Mouse (Mus musculus): ENCODE results near the gene Stk38l. TPM values are rescaled to one million over a fixed set of nuclear protein-coding genes. Genes with fewer than 3 reads are reported as not detected.
A peak's percentile ranks its signal among the peaks of the same experiment; 100 is the strongest.

Gene Stk38l
- total and polyA plus RNA-seq, 2 experiments from 2014 or later, result 5.0 to 12.3 TPM

GRCm38 (mm10) chr6:146755136-146755535 is 30.3 kb downstream of the Stk38l start:
- peaks cover 5% of the 10 kb centered on the region; the same call in 1 of the 2 replicates for H3K4me1 ChIP-seq (ENCODE audit: insufficient read depth, low read length)
- no peak for DNase-seq (ENCODE audit: low spot score)
- no peak overlapping the region for H3K9ac ChIP-seq (replicated peaks; ENCODE audit: low read length)
- H3K27me3 ChIP-seq (ENCODE audit: insufficient read depth, low read length), result no peaks in the 10 kb centered on the region
- H3K4me2 ChIP-seq (ENCODE audit: low read depth, low read length), result no peak overlapping the region
- H3K4me3 ChIP-seq (ENCODE audit: low read length), result no peak overlapping the region
- no peaks in the 10 kb centered on the region for H3K36me3 ChIP-seq (ENCODE audit: insufficient read depth, low read length)
- no peaks in the 10 kb centered on the region for H3K9me3 ChIP-seq (ENCODE audit: low read length)
- ATAC-seq, result no peak
- no peak overlapping the region for H3K27ac ChIP-seq
- TF ChIP-seq CTCF (IDR thresholded peaks at IDR 0.05; ENCODE audit: low read depth), result no peak
- 94% methylated on average over 2 of the region's 2 CpGs for WGBS

GRCm38 (mm10) chr6:146755679-146756078 is 30.9 kb downstream of the Stk38l start:
- no peak for ATAC-seq

GRCm38 (mm10) chr6:146759027-146759426 is 34.2 kb downstream of the Stk38l start:
- H3K9ac ChIP-seq (replicated peaks; ENCODE audit: low read length), result no peak overlapping the region
- no peak overlapping the region for H3K4me2 ChIP-seq (ENCODE audit: low read depth, low read length)
- no peak for DNase-seq (ENCODE audit: low spot score)
- H3K27me3 ChIP-seq (ENCODE audit: insufficient read depth, low read length), result no peaks in the 10 kb centered on the region
- no peak overlapping the region for H3K27ac ChIP-seq
- H3K9me3 ChIP-seq (ENCODE audit: low read length), result no peaks in the 10 kb centered on the region
- H3K36me3 ChIP-seq (ENCODE audit: insufficient read depth, low read length), result no peaks in the 10 kb centered on the region
- WGBS, result 96% methylated on average over 2 of the region's 2 CpGs
- no peak overlapping the region for H3K4me3 ChIP-seq (ENCODE audit: low read length)
- ATAC-seq, result no peak
- peaks cover under 1% of the 10 kb centered on the region; the same call in 1 of the 2 replicates for H3K4me1 ChIP-seq (ENCODE audit: insufficient read depth, low read length)
- TF ChIP-seq CTCF (IDR thresholded peaks at IDR 0.05; ENCODE audit: low read depth), result no peak

More at GRCm38 (mm10) chr6:146755679-146756078, 30.9 kb downstream of the Stk38l start:
- Histone ChIP-seq H3K4me2 (ENCODE audit: low read depth, low read length) (no peak overlapping the region), H3K27me3 (ENCODE audit: insufficient read depth, low read length) (no peaks in the 10 kb centered on the region), H3K9me3 (ENCODE audit: low read length) (no peaks in the 10 kb centered on the region), H3K9ac (replicated peaks; ENCODE audit: low read length) (no peak overlapping the region), H3K4me1 (ENCODE audit: insufficient read depth, low read length) (peaks cover 5% of the 10 kb centered on the region; the same call in 1 of the 2 replicates), H3K4me3 (ENCODE audit: low read length) (no peak overlapping the region), H3K27ac (no peak overlapping the region), H3K36me3 (ENCODE audit: insufficient read depth, low read length) (no peaks in the 10 kb centered on the region)
- DNase-seq (ENCODE audit: low spot score), result no peak
- 94% methylated on average over 4 of the region's 4 CpGs for WGBS
- TF ChIP-seq CTCF (IDR thresholded peaks at IDR 0.05; ENCODE audit: low read depth), result no peak

- Histone ChIP-seq H3K36me3 (ENCODE audit: insufficient read depth, low read length) (no peaks in the 10 kb centered on the region), H3K27me3 (ENCODE audit: insufficient read depth, low read length) (no peaks in the 10 kb centered on the region), H3K9ac (replicated peaks; ENCODE audit: low read length) (no peak overlapping the region), H3K9me3 (ENCODE audit: low read length) (no peaks in the 10 kb centered on the region), H3K4me1 (ENCODE audit: insufficient read depth, low read length) (no peaks in the 10 kb centered on the region), H3K27ac (no peak overlapping the region), H3K4me3 (ENCODE audit: low read length) (no peak overlapping the region), H3K4me2 (ENCODE audit: low read depth, low read length) (no peak overlapping the region)
- no peak for TF ChIP-seq CTCF (IDR thresholded peaks at IDR 0.05; ENCODE audit: low read depth)
- ATAC-seq (no peak), DNase-seq (ENCODE audit: low spot score) (no peak)
- 98% methylated on average over 2 of the region's 2 CpGs for WGBS
Measured at GRCm38 (mm10) chr6:146760022-146760421, 35.2 kb downstream of the Stk38l start.

- Histone ChIP-seq H3K36me3 (ENCODE audit: insufficient read depth, low read length) (no peaks in the 10 kb centered on the region), H3K9me3 (ENCODE audit: low read length) (no peaks in the 10 kb centered on the region), H3K27me3 (ENCODE audit: insufficient read depth, low read length) (no peaks in the 10 kb centered on the region), H3K4me2 (ENCODE audit: low read depth, low read length) (no peak overlapping the region), H3K4me3 (ENCODE audit: low read length) (no peak overlapping the region), H3K27ac (no peak overlapping the region), H3K9ac (replicated peaks; ENCODE audit: low read length) (no peak overlapping the region), H3K4me1 (ENCODE audit: insufficient read depth, low read length) (no peaks in the 10 kb centered on the region)
- no peak for TF ChIP-seq CTCF (IDR thresholded peaks at IDR 0.05; ENCODE audit: low read depth)
- 72% methylated on average over 4 of the region's 4 CpGs for WGBS
- ATAC-seq (no peak), DNase-seq (ENCODE audit: low spot score) (no peak)
Measured at GRCm38 (mm10) chr6:146760736-146761135, 35.9 kb downstream of the Stk38l start.

GRCm38 (mm10) chr6:146762264-146762898 is 37.6 kb downstream of the Stk38l start:
- Histone ChIP-seq H3K9ac (replicated peaks; ENCODE audit: low read length) (no peak overlapping the region), H3K27ac (no peak overlapping the region), H3K27me3 (ENCODE audit: insufficient read depth, low read length) (no peaks in the 10 kb centered on the region), H3K4me2 (ENCODE audit: low read depth, low read length) (no peak overlapping the region), H3K4me1 (ENCODE audit: insufficient read depth, low read length) (no peaks in the 10 kb centered on the region), H3K9me3 (ENCODE audit: low read length) (no peaks in the 10 kb centered on the region), H3K4me3 (ENCODE audit: low read length) (no peak overlapping the region), H3K36me3 (ENCODE audit: insufficient read depth, low read length) (peaks cover 5% of the 10 kb centered on the region; the same call in 1 of the 2 replicates)
- peak; percentile 61 for DNase-seq (ENCODE audit: low spot score)
- 59% methylated on average over 5 of the region's 5 CpGs for WGBS
- ATAC-seq, result peak; percentile 35; the same call in 1 of the 2 replicates
- TF ChIP-seq CTCF (IDR thresholded peaks at IDR 0.05; ENCODE audit: low read depth), result peak; percentile 70

GRCm38 (mm10) chr6:146764593-146764992 is 39.8 kb downstream of the Stk38l start:
- H3K4me1 ChIP-seq (ENCODE audit: insufficient read depth, low read length), result no peaks in the 10 kb centered on the region
- peaks cover 14% of the 10 kb centered on the region for H3K36me3 ChIP-seq (ENCODE audit: insufficient read depth, low read length)
- WGBS, result 80% methylated on average over 2 of the region's 2 CpGs
- TF ChIP-seq CTCF (IDR thresholded peaks at IDR 0.05; ENCODE audit: low read depth), result no peak
- no peak overlapping the region for H3K4me2 ChIP-seq (ENCODE audit: low read depth, low read length)
- H3K27ac ChIP-seq, result no peak overlapping the region
- no peaks in the 10 kb centered on the region for H3K9me3 ChIP-seq (ENCODE audit: low read length)
- H3K9ac ChIP-seq (replicated peaks; ENCODE audit: low read length), result no peak overlapping the region
- no peak for DNase-seq (ENCODE audit: low spot score)
- no peaks in the 10 kb centered on the region for H3K27me3 ChIP-seq (ENCODE audit: insufficient read depth, low read length)
- no peak overlapping the region for H3K4me3 ChIP-seq (ENCODE audit: low read length)
- ATAC-seq, result no peak
